8 mouse cellular contexts compared by ENCODE assay signal in the genomic region with DNA sequence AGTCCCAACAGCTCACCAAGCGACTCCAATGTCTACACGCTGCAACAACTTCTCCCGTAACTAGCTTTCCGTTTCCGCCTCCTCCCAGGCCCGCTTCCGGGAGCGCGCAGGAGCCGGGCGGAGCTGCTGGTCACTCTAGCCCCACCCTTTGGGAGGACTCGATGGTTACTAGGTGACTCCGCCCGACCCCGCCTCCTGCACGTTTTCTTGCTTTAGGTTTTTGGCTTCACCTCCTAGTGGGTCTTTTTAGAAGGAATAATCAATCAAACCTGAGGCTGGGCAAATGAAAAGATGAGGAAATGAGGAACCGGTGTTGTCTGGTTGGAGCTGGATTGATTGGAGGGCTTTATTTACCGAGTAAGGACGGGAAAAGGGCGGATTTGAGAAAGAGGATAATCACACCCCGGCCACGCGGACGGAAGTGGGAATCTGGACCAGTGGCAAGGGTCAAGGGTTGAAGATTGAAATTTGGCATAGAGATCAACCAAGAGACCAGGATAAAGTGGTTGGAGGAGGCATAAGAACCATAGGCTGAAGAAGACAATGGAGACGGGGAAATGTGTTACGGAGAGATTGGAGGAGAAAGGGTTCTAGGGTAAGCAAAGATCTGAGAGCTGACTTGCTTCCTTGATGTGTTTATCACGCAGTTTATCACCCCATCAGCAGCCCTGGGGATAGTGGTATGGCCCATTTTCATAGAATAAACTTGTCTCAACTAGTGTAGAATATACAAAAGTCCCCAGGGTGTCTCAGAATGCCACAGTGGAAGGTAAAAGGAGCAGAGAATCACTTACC. TPM values are rescaled to one million over a fixed set of nuclear protein-coding genes. Genes with fewer than 3 reads are reported as not detected.
DNase-seq lines count a peak whose midpoint lies in the region; ATAC-seq lines count a peak whose summit lies in the region.

Gene Eif6 (minus strand): TSS at position 296 of the 795 bp plus-strand sequence.

- H3K4me1 ChIP-seq in hindbrain, embryonic 13.5 days (replicated peaks): peaks cover 27% of the 10 kb centered on the region

- peak; percentile 85 for DNase-seq in T-cell, adult 2 months (ENCODE audit: low spot score)
- peak; percentile 85 to 87 for DNase-seq in cerebellum, postnatal 14 days
- peak; percentile 51 to 63 for DNase-seq in frontal cortex, postnatal 25 days (ENCODE audit: low spot score in 2 of 2)
- peak; percentile 67 to 88 for DNase-seq in layer of hippocampus, postnatal 14 days (ENCODE audit: low spot score in 2 of 2)
- DNase-seq in lung, postnatal 14 days: peak; percentile 86
- peak; percentile 84 for DNase-seq in ovary, postnatal 36 days (ENCODE audit: low spot score)
- DNase-seq in thymus, postnatal 25 days: peak; percentile 84

- H3K9me3 ChIP-seq in hindbrain, embryonic 13.5 days: no peaks in the 10 kb centered on the region

- peak; percentile 93 for ATAC-seq in hindbrain, embryonic 13.5 days (ENCODE audit: low FRiP score)

- WGBS in hindbrain, embryonic 13.5 days: 3% methylated on average over 27 of the region's 27 CpGs

- peaks cover 23% of the 10 kb centered on the region for H3K36me3 ChIP-seq in hindbrain, embryonic 13.5 days

- peak within 1 kb of the TSS; percentile 83 for H3K27ac ChIP-seq in hindbrain, embryonic 13.5 days

- peak within 1 kb of the TSS; percentile 85 for H3K9ac ChIP-seq in hindbrain, embryonic 13.5 days

- H3K4me3 ChIP-seq in hindbrain, embryonic 13.5 days: peak within 1 kb of the TSS; percentile 93

- no peaks in the 10 kb centered on the region for H3K27me3 ChIP-seq in hindbrain, embryonic 13.5 days

- H3K4me2 ChIP-seq in hindbrain, embryonic 13.5 days: peak within 1 kb of the TSS; percentile 93

RNA-seq across cellular contexts. Expression of gene Eif6, which starts in this region (rescaled TPM):
- 148 and 152 TPM in 2 replicates for polyA plus RNA-seq in hindbrain, embryonic 13.5 days (2015; fragmentation: Nextera tagmentation; extraction: Ambion mirVana)
- total RNA-seq in layer of hippocampus, postnatal 14 days (2021): 10 to 100 TPM; 68.1 to 69.9 TPM

Comparison
In these comparisons a context has a peak if more than half of its experiments do, and no peak if none do; other contexts are left out.
1. Peak in every context shown above with its lines: DNase-seq, ATAC-seq, H3K4me3 ChIP-seq and H3K27ac ChIP-seq.